Mouse (Mus musculus) limb, embryonic 11.5 days (tissue): ENCODE data around the gene Mpz. TPM values are rescaled to one million over a fixed set of nuclear protein-coding genes. Genes with fewer than 3 reads are reported as not detected.

ENCODE experiments used
- ATAC-seq: fragments of 200-750 bp; cut with Nextera tagmentation; 2 replicates; pipeline ENCODE4 v1.8.0; 2017; ENCODE audit warnings: low read depth; ENCODE audit not compliant: insufficient number of reproducible peaks, low FRiP score, low TSS enrichment
- DNase-seq: peaks from one replicate; pipeline ENCODE4 v3.0.0-alpha.2; 2015; ENCODE audit warnings: low spot score
- H3K27ac ChIP-seq: fragments of 300-500 bp; sonication (generic); replicated peaks from 2 replicates; pipeline ENCODE4 v1.5.1; 2014; ENCODE audit warnings: low read depth, mild to moderate bottlenecking, low read length
- H3K27me3 ChIP-seq: fragments of 300-500 bp; sonication (generic); 2 replicates; pipeline ENCODE4 v1.6.1; 2014; ENCODE audit warnings: mild to moderate bottlenecking, low read length, mixed read lengths; ENCODE audit not compliant: control insufficient read depth, insufficient read depth
- H3K36me3 ChIP-seq: fragments of 300-500 bp; sonication (generic); 2 replicates; pipeline ENCODE4 v1.6.1; 2014; ENCODE audit warnings: mild to moderate bottlenecking, low read length, moderate library complexity, mixed read lengths; ENCODE audit not compliant: control insufficient read depth, insufficient read depth
- H3K4me1 ChIP-seq: fragments of 300-500 bp; sonication (generic); 2 replicates; pipeline ENCODE4 v1.6.1; 2014; ENCODE audit warnings: low read length, mixed read lengths; ENCODE audit not compliant: control insufficient read depth, insufficient read depth
- H3K4me2 ChIP-seq: fragments of 300-500 bp; sonication (generic); 2 replicates; pipeline ENCODE4 v1.6.1; 2014; ENCODE audit warnings: low read depth, mild to moderate bottlenecking, moderate library complexity; ENCODE audit not compliant: severe bottlenecking
- H3K4me3 ChIP-seq: fragments of 300-500 bp; sonication (generic); 2 replicates; pipeline ENCODE4 v1.5.1; 2014; ENCODE audit warnings: low read depth, low read length
- H3K9ac ChIP-seq: fragments of 300-500 bp; sonication (generic); 2 replicates; pipeline ENCODE4 v1.6.1; 2014; ENCODE audit warnings: mild to moderate bottlenecking, low read length
- H3K9me3 ChIP-seq: fragments of 300-500 bp; sonication (generic); 2 replicates; pipeline ENCODE4 v1.6.1; 2016; ENCODE audit warnings: low read length; ENCODE audit not compliant: control insufficient read depth
- WGBS: fragments of 180-500 bp; shearing (Covaris S2); extraction: QIAGEN DNeasy Blood & Tissue Kit; methylation state at CpG from one replicate; pipeline ENCODE4 v1.1.7; 2014; 5-methylcytosine and 5-hydroxymethylcytosine counted together
- polyA plus RNA-seq: library from polyadenylated mRNA; unstranded; fragments of >200 nt; fragmentation: Nextera tagmentation; extraction: Ambion mirVana; gene quantifications from 2 replicates; pipeline ENCODE4 v1.2.1, GENCODE M21; 2014

Gene Mpz
- polyA plus RNA-seq, 1 experiment from 2014 or later, result 0.68 TPM

DNA sequence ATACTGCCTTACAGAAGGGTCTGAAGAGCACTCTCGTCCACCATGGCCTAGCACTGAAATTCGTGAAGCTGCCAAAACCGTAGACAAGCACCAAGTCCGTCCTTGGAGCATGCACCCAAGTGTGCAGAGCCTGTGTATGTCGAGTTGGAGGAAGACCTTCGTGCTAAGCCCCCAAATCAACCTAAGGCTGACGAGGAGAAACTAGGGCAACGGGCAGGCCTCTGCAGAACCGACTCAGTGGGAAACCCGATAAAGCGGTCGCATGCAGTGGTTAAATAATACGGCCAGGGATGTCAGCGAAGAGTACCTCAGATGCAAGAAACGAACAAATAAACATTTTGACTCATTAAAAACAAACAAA is 39.9 kb upstream of the Mpz start:
- Histone ChIP-seq H3K4me3 (peak overlapping the region; percentile 51), H3K27ac (0 out of 2 replicates have a peak overlapping the region, but pooled peaks have one; percentile 62), H3K4me1 (no peaks in the 10 kb centered on the region), H3K27me3 (no peaks in the 10 kb centered on the region), H3K9ac (peak overlapping the region; percentile 73), H3K4me2 (peak overlapping the region; percentile 45), H3K36me3 (no peaks in the 10 kb centered on the region), H3K9me3 (no peaks in the 10 kb centered on the region)
- 17% methylated on average over 15 of the region's 15 CpGs for WGBS
- ATAC-seq, result 0 out of 2 replicates have a peak, but pooled peaks have one; percentile 29
- DNase-seq, result no peak

DNA sequence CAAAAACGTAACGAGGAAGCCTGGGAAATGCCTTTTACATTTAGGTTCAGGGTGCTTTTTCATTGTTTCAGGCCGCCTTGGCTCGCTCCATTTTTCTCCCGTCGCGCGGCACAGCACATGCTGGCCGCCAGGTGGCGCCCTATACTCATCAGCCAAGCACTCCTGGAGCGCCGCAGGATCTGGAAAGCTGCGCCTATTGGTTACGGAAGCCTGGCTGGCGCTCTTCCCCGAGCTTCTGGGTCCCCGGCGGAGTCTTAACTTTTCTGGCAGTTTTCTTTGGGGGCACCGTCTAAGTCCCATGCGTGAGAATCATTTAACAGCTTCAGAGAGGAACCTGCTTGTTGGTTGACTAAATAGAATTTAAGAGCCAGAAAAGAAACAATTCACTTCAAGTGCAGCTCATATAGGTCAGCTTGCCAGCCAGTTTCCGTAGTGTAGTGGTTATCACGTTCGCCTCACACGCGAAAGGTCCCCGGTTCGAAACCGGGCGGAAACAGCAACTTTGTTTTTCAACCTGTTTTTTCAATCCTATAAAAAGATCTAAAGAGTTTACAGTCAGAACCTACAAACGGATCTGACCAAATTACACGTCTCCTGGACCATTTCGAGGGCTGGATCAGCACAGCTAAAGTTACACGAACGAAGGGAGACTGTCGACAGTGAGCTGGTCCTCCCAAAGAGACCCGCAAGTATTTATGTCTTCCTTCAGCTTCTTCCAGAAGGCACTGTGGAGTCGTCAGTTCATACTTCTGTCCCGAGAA is 39.3 kb upstream of the Mpz start:
- Histone ChIP-seq H3K27me3 (no peaks in the 10 kb centered on the region), H3K27ac (0 out of 2 replicates have a peak overlapping the region, but pooled peaks have one; percentile 62), H3K36me3 (no peaks in the 10 kb centered on the region), H3K4me3 (peak overlapping the region; percentile 51), H3K4me1 (no peaks in the 10 kb centered on the region), H3K9me3 (no peaks in the 10 kb centered on the region), H3K9ac (peak overlapping the region; percentile 73), H3K4me2 (peak overlapping the region; percentile 71)
- ATAC-seq, result peak; percentile 80
- peak; percentile 98 for DNase-seq
- WGBS, result under 1% methylated on average over 38 of the region's 38 CpGs

DNA sequence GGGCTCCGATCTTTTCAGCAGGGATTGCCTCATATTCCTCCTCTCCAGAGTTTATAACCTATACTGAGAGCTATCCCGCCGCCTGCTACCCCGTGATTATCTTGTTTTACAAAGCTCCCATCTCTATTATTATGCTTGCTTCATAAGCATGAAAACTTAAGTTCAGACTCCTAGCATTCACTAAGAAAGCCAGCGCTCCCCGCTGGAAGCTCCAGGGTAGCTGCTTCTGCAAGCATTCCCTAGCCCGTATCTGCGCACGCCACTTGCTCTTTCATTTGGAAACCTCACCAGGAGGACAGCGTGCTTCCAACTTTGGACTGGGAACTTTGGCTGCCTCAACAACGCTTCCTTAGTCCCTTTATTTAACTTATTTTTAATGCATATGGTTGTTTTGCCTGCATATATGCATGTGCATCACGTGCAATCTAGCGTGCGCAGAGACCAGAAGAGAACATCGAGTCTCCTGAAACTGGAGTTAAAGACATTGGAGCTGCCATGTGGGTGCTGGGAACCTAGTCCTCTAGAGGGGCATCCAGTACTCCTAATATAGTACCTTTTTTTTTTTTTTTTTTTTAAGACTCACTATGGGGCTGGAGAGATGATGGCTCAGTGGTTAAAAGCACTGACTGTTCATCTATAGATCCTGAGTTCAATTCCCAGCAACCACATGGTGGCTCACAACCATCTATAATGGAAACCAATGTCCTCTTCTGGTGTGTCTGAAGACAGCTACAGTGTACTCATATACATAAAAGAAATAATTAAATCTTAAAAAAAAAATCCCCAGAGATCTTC is 38.5 kb upstream of the Mpz start:
- ATAC-seq (no peak), DNase-seq (peak; percentile 75)
- Histone ChIP-seq H3K36me3 (no peaks in the 10 kb centered on the region), H3K4me2 (peak overlapping the region; percentile 71), H3K27me3 (no peaks in the 10 kb centered on the region), H3K4me3 (peak overlapping the region; percentile 51), H3K9ac (0 out of 2 replicates have a peak overlapping the region, but pooled peaks have one; percentile 12), H3K27ac (no peak overlapping the region), H3K9me3 (no peaks in the 10 kb centered on the region), H3K4me1 (no peaks in the 10 kb centered on the region)
- 3% methylated on average over 15 of the region's 15 CpGs for WGBS

DNA sequence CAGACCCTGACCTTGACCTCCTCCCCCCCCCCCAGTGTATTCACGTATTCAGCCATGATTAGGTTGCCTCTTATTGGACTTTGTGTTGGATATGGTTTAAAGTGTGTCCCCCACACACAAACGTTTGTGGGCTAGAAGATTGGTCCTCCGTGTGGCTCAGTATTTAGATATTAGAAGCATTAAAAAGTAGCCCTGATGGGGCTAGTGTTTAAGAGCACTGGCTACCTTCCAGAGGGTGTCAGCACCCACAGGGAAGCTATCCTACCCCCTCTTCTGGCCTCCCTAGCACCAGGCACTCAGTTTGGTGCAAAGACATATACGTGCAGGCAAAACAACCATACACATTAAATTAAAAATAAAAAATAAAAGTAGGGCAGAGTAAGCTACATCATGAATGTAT is 37.5 kb upstream of the Mpz start:
- no peak overlapping the region for H3K9ac ChIP-seq
- no peak overlapping the region for H3K4me2 ChIP-seq
- no peaks in the 10 kb centered on the region for H3K36me3 ChIP-seq
- no peak overlapping the region for H3K27ac ChIP-seq
- DNase-seq (no peak), ATAC-seq (no peak)
- H3K9me3 ChIP-seq, result no peaks in the 10 kb centered on the region
- H3K27me3 ChIP-seq, result no peaks in the 10 kb centered on the region
- no peaks in the 10 kb centered on the region for H3K4me1 ChIP-seq
- no peak overlapping the region for H3K4me3 ChIP-seq
- WGBS, result 71% methylated on average over 4 of the region's 4 CpGs

DNA sequence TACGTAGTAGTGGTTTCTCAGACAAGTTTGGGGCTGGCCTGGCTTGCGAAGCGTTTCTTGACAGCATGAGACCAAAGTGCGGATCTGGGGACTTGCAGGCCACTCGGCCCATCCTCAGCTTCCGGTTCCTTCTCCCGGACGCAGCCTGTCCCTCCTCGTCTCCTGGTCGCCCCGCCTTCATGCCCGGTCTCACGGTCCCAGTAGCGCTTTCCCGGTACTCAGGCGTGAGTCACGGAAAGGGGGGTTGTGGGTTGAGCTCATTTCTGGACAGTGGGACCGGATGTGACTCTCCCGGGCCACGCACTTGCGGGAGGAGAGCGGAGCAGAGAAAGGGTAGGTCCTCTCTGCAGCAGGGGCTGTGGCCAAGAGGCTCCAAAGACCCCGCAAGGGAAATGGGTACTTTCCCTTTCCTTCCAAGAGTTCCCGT is 36.6 kb upstream of the Mpz start, which contains the start of gene Cfap126:
Gene Cfap126, plus strand, starts transcription at position 46 of the 427 bp plus-strand sequence.
- Histone ChIP-seq H3K4me2 (peak within 1 kb of the TSS; percentile 74), H3K27me3 (no peaks in the 10 kb centered on the region), H3K9ac (peak within 1 kb of the TSS; percentile 76), H3K4me3 (peak within 1 kb of the TSS; percentile 54), H3K4me1 (no peaks in the 10 kb centered on the region), H3K36me3 (no peaks in the 10 kb centered on the region), H3K9me3 (no peaks in the 10 kb centered on the region), H3K27ac (no peak within 1 kb of the TSS)
- peak; percentile 72 for DNase-seq
- WGBS, result under 1% methylated on average over 24 of the region's 24 CpGs
- ATAC-seq, result peak; percentile 29; the same call in 1 of the 2 replicates

- Histone ChIP-seq H3K27me3 (no peaks in the 10 kb centered on the region), H3K9me3 (no peaks in the 10 kb centered on the region), H3K4me1 (no peaks in the 10 kb centered on the region), H3K4me2 (no peak overlapping the region), H3K27ac (no peak overlapping the region), H3K36me3 (no peaks in the 10 kb centered on the region), H3K9ac (no peak overlapping the region), H3K4me3 (no peak overlapping the region)
- ATAC-seq (no peak), DNase-seq (no peak)
- WGBS, result 73% methylated on average over 4 of the region's 4 CpGs
These were observed 34.2 kb upstream of the Mpz start for GRCm38 (mm10) chr1:171116280-171116679.

DNA sequence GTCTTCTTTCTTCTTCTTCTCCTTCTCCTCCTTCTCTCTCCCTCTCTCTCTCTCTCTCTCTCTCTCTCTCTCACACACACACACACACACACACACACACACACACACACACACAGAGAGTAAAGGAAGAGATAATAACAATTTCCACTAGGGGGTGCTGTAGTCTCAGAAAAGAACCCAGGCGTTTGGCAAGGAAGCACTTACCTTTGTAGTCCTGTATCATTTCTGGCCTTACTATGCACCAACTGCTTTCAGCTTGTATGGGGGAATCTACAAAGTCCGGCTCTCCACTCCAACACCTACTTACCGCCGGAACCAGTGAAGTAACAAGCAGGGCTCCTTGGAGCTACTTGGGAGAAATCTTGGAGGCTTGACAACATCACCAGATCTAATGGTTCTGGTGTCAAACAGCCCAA is 32.2 kb upstream of the Mpz start:
- Histone ChIP-seq H3K9ac (no peak overlapping the region), H3K4me2 (no peak overlapping the region), H3K4me1 (no peaks in the 10 kb centered on the region), H3K36me3 (no peaks in the 10 kb centered on the region), H3K27ac (no peak overlapping the region), H3K9me3 (no peaks in the 10 kb centered on the region), H3K27me3 (no peaks in the 10 kb centered on the region), H3K4me3 (no peak overlapping the region)
- DNase-seq, result peak; percentile 46
- ATAC-seq, result no peak
- 16% methylated on average over 4 of the region's 4 CpGs for WGBS

- no peaks in the 10 kb centered on the region for H3K27me3 ChIP-seq
- H3K27ac ChIP-seq, result no peak overlapping the region
- 92% methylated on average over 5 of the region's 5 CpGs for WGBS
- no peak overlapping the region for H3K9ac ChIP-seq
- H3K36me3 ChIP-seq, result no peaks in the 10 kb centered on the region
- no peak overlapping the region for H3K4me3 ChIP-seq
- ATAC-seq (no peak), DNase-seq (no peak)
- H3K9me3 ChIP-seq, result no peaks in the 10 kb centered on the region
- H3K4me1 ChIP-seq, result no peaks in the 10 kb centered on the region
- H3K4me2 ChIP-seq, result no peak overlapping the region
These were observed 31.5 kb upstream of the Mpz start for GRCm38 (mm10) chr1:171118996-171119395.
